Mouse (Mus musculus) fat pad, adult 2 months (tissue): ENCODE measurements around the gene Aarsd1.
A peak's percentile ranks its signal among the peaks of the same experiment; 100 is the strongest.
"Not testable (repeated sequence)": the region's sequence is repeated elsewhere in the genome, so short reads cannot be mapped to it uniquely, and the experiment has no call there.

Experiments
- DNase-seq: peaks from one replicate; pipeline ENCODE4 v3.0.0-alpha.2; 2011; ENCODE audit warnings: low read depth, low spot score; ENCODE audit errors: extremely low read depth

Gene Aarsd1

GRCm38 (mm10) chr11:101447786-101448185 is 30.4 kb upstream of the Aarsd1 start:
- DNase-seq = no peak

- DNase-seq = not testable (repeated sequence)
Measured at GRCm38 (mm10) chr11:101446860-101447259, 29.4 kb upstream of the Aarsd1 start.

GRCm38 (mm10) chr11:101446319-101446718 is 28.9 kb upstream of the Aarsd1 start:
- DNase-seq = no peak

GRCm38 (mm10) chr11:101442760-101443159 is 25.3 kb upstream of the Aarsd1 start:
- no peak for DNase-seq

GRCm38 (mm10) chr11:101442127-101442693 is 24.8 kb upstream of the Aarsd1 start, which contains the start of gene Rpl27:
Gene Rpl27 (plus strand): TSS chr11:101442298.
- peak; percentile 96 for DNase-seq

GRCm38 (mm10) chr11:101441450-101442126 is 24.2 kb upstream of the Aarsd1 start:
- not testable (repeated sequence) for DNase-seq

GRCm38 (mm10) chr11:101438006-101438405 is 20.6 kb upstream of the Aarsd1 start:
- DNase-seq = not testable (repeated sequence)

GRCm38 (mm10) chr11:101436916-101437315 is 19.5 kb upstream of the Aarsd1 start:
- DNase-seq = no peak

- no peak for DNase-seq
Measured at GRCm38 (mm10) chr11:101435831-101436230, 18.4 kb upstream of the Aarsd1 start.

GRCm38 (mm10) chr11:101433396-101433795 is 16.0 kb upstream of the Aarsd1 start:
- no peak for DNase-seq

GRCm38 (mm10) chr11:101431327-101431726 is 13.9 kb upstream of the Aarsd1 start:
- DNase-seq = no peak

GRCm38 (mm10) chr11:101426165-101426564 is 8.8 kb upstream of the Aarsd1 start:
- DNase-seq = no peak

GRCm38 (mm10) chr11:101424925-101425813 is 7.8 kb upstream of the Aarsd1 start, which contains the start of the genes Rundc1 and Ptges3l:
Gene Rundc1 (plus strand): TSS chr11:101425085.
Gene Ptges3l (minus strand): TSS chr11:101425333.
- peak; percentile 50 for DNase-seq

GRCm38 (mm10) chr11:101424105-101424851 is 6.9 kb upstream of the Aarsd1 start, which contains the start of gene Gm27029:
Gene Gm27029 (minus strand): TSS chr11:101424796.
- DNase-seq = peak; percentile 45

- DNase-seq = no peak
Measured at GRCm38 (mm10) chr11:101420148-101420547, 2.7 kb upstream of the Aarsd1 start.

- DNase-seq = no peak
Measured at GRCm38 (mm10) chr11:101419610-101420009, 2.2 kb upstream of the Aarsd1 start.

- DNase-seq = no peak
Measured at GRCm38 (mm10) chr11:101418991-101419390, 1.6 kb upstream of the Aarsd1 start.

GRCm38 (mm10) chr11:101416433-101417100 is 848 bp downstream of the Aarsd1 start:
- DNase-seq = no peak

GRCm38 (mm10) chr11:101415306-101415705 is 2.1 kb downstream of the Aarsd1 start:
- no peak for DNase-seq

- DNase-seq = no peak
Measured at GRCm38 (mm10) chr11:101395110-101395509, 22.3 kb downstream of the Aarsd1 start.
